Mouse (Mus musculus): ENCODE measurements around the gene Tomm6. TPM values are rescaled to one million over a fixed set of nuclear protein-coding genes. Genes with fewer than 3 reads are reported as not detected.

The Tomm6 gene
- 265 and 272 TPM in 2 replicates for polyA plus RNA-seq (2012)

GRCm38 (mm10) chr17:47688344-47688607, at the start of gene Tomm6:
TSS of gene Tomm6 (minus strand) at chr17:47688386.

GRCm38 (mm10) chr17:47736856-47737255, 48.7 kb upstream of the Tomm6 start, which contains the start of gene Tfeb:
TSS of gene Tfeb (plus strand) at chr17:47737030.

GRCm38 (mm10) chr17:47726566-47726965, 38.4 kb upstream of the Tomm6 start, which contains the start of gene Pgc:
TSS of gene Pgc (plus strand) at chr17:47726842.

GRCm38 (mm10) chr17:47694503-47695336, 6.5 kb upstream of the Tomm6 start, which contains the start of gene Prickle4:
TSS of gene Prickle4 (minus strand) at chr17:47694736.

GRCm38 (mm10) chr17:47694442-47694502, 6.1 kb upstream of the Tomm6 start, which contains the start of gene Gm21981:
TSS of gene Gm21981 (minus strand) at chr17:47694455.

GRCm38 (mm10) chr17:47688608-47689575, 706 bp upstream of the Tomm6 start, which contains the start of gene Frs3:
TSS of gene Frs3 (plus strand) at chr17:47689030.

Other genes with a start within 250 kb of the Tomm6 start
- 22.9 and 25.8 TPM in 2 replicates for gene Taf8, start 186.1 kb downstream of the Tomm6 start, polyA plus RNA-seq (2012)
- 344 and 360 TPM in 2 replicates for gene Ccnd3, start 183.3 kb downstream of the Tomm6 start, polyA plus RNA-seq (2012)
- gene Bysl, start 76.9 kb downstream of the Tomm6 start, polyA plus RNA-seq (2012), result 39.7 and 42.3 TPM in 2 replicates
- 4.4 and 4.6 TPM in 2 replicates for gene Med20, start 76.8 kb downstream of the Tomm6 start, polyA plus RNA-seq (2012)
- gene Gm20517, start 76.8 kb downstream of the Tomm6 start, polyA plus RNA-seq (2012), result 0.06 TPM in 1 of 2 replicates, not detected in the other
- gene Usp49, start 57.7 kb downstream of the Tomm6 start, polyA plus RNA-seq (2012), result 12.5 and 13.5 TPM in 2 replicates
- gene Frs3, start 644 bp upstream of the Tomm6 start, polyA plus RNA-seq (2012), result 3.2 and 4.0 TPM in 2 replicates
- gene Gm21981, start 6.1 kb upstream of the Tomm6 start, polyA plus RNA-seq (2012), result 0.04 and 0.32 TPM in 2 replicates
- gene Prickle4, start 6.3 kb upstream of the Tomm6 start, polyA plus RNA-seq (2012), result 5.1 and 5.2 TPM in 2 replicates
- not detected in 2 replicates for gene Pgc, start 38.5 kb upstream of the Tomm6 start, polyA plus RNA-seq (2012)
- 47.8 and 63.1 TPM in 2 replicates for gene Tfeb, start 48.6 kb upstream of the Tomm6 start, polyA plus RNA-seq (2012)
- 36.8 and 50.0 TPM in 2 replicates for gene Mdfi, start 146.3 kb upstream of the Tomm6 start, polyA plus RNA-seq (2012)
- gene Foxp4, start 236.3 kb upstream of the Tomm6 start, polyA plus RNA-seq (2012), result 178 and 199 TPM in 2 replicates